Comparison of ENCODE assay signal across 20 mouse cellular contexts in the genomic region with DNA sequence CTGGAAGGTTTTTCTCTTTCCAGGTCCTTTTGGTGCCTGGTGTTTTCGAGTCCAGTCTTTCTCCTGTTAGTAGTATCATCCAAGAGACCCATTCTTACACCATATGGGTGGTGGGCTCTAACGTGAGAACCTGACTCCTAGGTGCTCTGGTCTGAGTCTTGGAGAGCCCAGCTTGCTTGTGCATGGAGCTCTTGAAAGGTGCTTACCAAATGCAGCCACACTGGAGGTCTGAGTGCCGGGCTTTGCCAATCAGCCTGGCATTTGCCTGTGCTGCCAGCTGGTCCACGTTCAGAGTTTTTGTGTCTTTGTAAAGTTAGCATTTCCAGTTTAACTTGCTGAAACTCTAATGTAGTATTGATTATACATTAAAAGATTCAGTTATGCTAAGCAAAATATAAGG. TPM values are rescaled to one million over a fixed set of nuclear protein-coding genes. Genes with fewer than 3 reads are reported as not detected.
DNase-seq lines count a peak whose midpoint lies in the region; ATAC-seq lines count a peak whose summit lies in the region.
"Had no signal": no experiment of that assay in that cellular context is flagged by ENCODE, and none has a peak within 500 bp of the region (broad histone marks: within the 10 kb centered on the region; RNA-seq: fewer than 3 reads in every experiment).

No protein-coding gene starts in this region.

- H3K4me1 ChIP-seq in heart, embryonic 10.5 days: peaks cover 23% of the 10 kb centered on the region
- H3K4me1 ChIP-seq in limb, embryonic 10.5 days: no peaks in the 10 kb centered on the region; the same call in 1 of the 2 replicates
- H3K4me1 ChIP-seq in midbrain, embryonic 11.5 days (ENCODE audit: control insufficient read depth, insufficient read depth, low read length): no peaks in the 10 kb centered on the region

- 89% methylated on average over 4 of the region's 4 CpGs for WGBS in heart, embryonic 10.5 days
- WGBS in limb, embryonic 10.5 days: 88% methylated on average over 4 of the region's 4 CpGs
- WGBS in midbrain, embryonic 11.5 days: 89% methylated on average over 4 of the region's 4 CpGs

- no peak overlapping the region for H3K27ac ChIP-seq in heart, embryonic 10.5 days
- H3K27ac ChIP-seq in limb, embryonic 10.5 days: no peak overlapping the region
- no peak overlapping the region for H3K27ac ChIP-seq in midbrain, embryonic 11.5 days (ENCODE audit: low read depth, low read length)
- H3K27ac ChIP-seq: embryonic facial prominence, embryonic 12.5 days; forebrain, embryonic 13.5 days; forebrain, embryonic 15.5 days had no signal

- 0 out of 2 replicates have a peak, but pooled peaks cover 2% of the 10 kb centered on the region for H3K9me3 ChIP-seq in heart, embryonic 10.5 days
- H3K9me3 ChIP-seq in limb, embryonic 10.5 days (replicated peaks): no peaks in the 10 kb centered on the region
- peaks cover 4% of the 10 kb centered on the region; the same call in 1 of the 2 replicates for H3K9me3 ChIP-seq in midbrain, embryonic 11.5 days (ENCODE audit: control insufficient read depth, low read length)
- H3K9me3 ChIP-seq: embryonic facial prominence, embryonic 12.5 days; forebrain, embryonic 15.5 days had no signal

- no peaks in the 10 kb centered on the region for H3K27me3 ChIP-seq in heart, embryonic 10.5 days (ENCODE audit: insufficient read depth, poor library complexity, severe bottlenecking)
- no peaks in the 10 kb centered on the region for H3K27me3 ChIP-seq in limb, embryonic 10.5 days (ENCODE audit: low read depth, poor library complexity, severe bottlenecking)
- no peaks in the 10 kb centered on the region for H3K27me3 ChIP-seq in midbrain, embryonic 11.5 days (ENCODE audit: control insufficient read depth, insufficient read depth, low read length)
- H3K27me3 ChIP-seq: embryonic facial prominence, embryonic 12.5 days; forebrain, embryonic 13.5 days; forebrain, embryonic 15.5 days had no signal

- peak; percentile 66 for DNase-seq in heart, embryonic 10.5 days (ENCODE audit: low spot score)
- no peak for DNase-seq in heart, postnatal 4 days
- DNase-seq in right cerebral cortex, postnatal 25 days: peak; percentile 3
- DNase-seq in right cerebral cortex, postnatal 14 days: no peak
- DNase-seq in limb, embryonic 10.5 days (ENCODE audit: low spot score): peak; percentile 13
- DNase-seq in midbrain, embryonic 11.5 days (ENCODE audit: low spot score, missing footprints): no peak
- no peak for DNase-seq in frontal cortex, adult 2 months (ENCODE audit: extremely low spot score in 1 of 2, low spot score in 1 of 2)
- DNase-seq: adrenal gland, adult 2 months; adrenal gland, postnatal 10 days; adrenal gland, postnatal 25 days; cerebellum, adult 11 months; cerebellum, adult 18-20 months; cerebellum, adult 8-10 months; cerebellum, adult 9-11 months; cerebellum, postnatal 14 days; cerebellum, postnatal 36 days; embryo, embryonic 11 days had no signal

- ATAC-seq in midbrain, embryonic 11.5 days (ENCODE audit: low FRiP score): no peak
- ATAC-seq: forebrain, embryonic 13.5 days; forebrain, embryonic 15.5 days had no signal

- H3K9ac ChIP-seq in midbrain, embryonic 11.5 days (ENCODE audit: low read length): no peak overlapping the region
- H3K9ac ChIP-seq: embryonic facial prominence, embryonic 12.5 days; forebrain, embryonic 13.5 days; forebrain, embryonic 15.5 days had no signal

- no peak overlapping the region for H3K4me3 ChIP-seq in heart, embryonic 10.5 days
- no peak overlapping the region for H3K4me3 ChIP-seq in limb, embryonic 10.5 days
- no peak overlapping the region for H3K4me3 ChIP-seq in midbrain, embryonic 11.5 days (ENCODE audit: low read depth, low read length)
- H3K4me3 ChIP-seq: embryonic facial prominence, embryonic 12.5 days; forebrain, embryonic 13.5 days; forebrain, embryonic 15.5 days had no signal

- H3K36me3 ChIP-seq in heart, embryonic 10.5 days: peaks cover 38% of the 10 kb centered on the region
- peaks cover 48% of the 10 kb centered on the region for H3K36me3 ChIP-seq in limb, embryonic 10.5 days
- H3K36me3 ChIP-seq in midbrain, embryonic 11.5 days (ENCODE audit: control insufficient read depth, insufficient read depth, low read length): peaks cover 7% of the 10 kb centered on the region; the same call in 1 of the 2 replicates

- H3K4me2 ChIP-seq in midbrain, embryonic 11.5 days: no peak overlapping the region
- H3K4me2 ChIP-seq: embryonic facial prominence, embryonic 12.5 days; forebrain, embryonic 13.5 days; forebrain, embryonic 15.5 days had no signal

RNA-seq across cellular contexts. Expression of a gene that starts 9.5 kb away (rescaled TPM):
- 35.2 and 37.0 TPM in 2 replicates for polyA plus RNA-seq in heart, embryonic 10.5 days (2016; fragmentation: Nextera tagmentation; extraction: Ambion mirVana)
- total RNA-seq in heart, postnatal 4 days (2021): 10 to 100 TPM; 28.4 to 29.0 TPM
- 28.3 and 37.0 TPM in 2 replicates for polyA plus RNA-seq in limb, embryonic 10.5 days (2016; fragmentation: Nextera tagmentation; extraction: Ambion mirVana)
- polyA plus RNA-seq in midbrain, embryonic 11.5 days (2014; fragmentation: Nextera tagmentation; extraction: Ambion mirVana): 24.1 and 25.6 TPM in 2 replicates
- polyA plus RNA-seq in frontal cortex, adult 2 months (2012; rRNA removed): 181 and 182 TPM in 2 replicates

Comparison
In these comparisons a context has a peak if more than half of its experiments do, and no peak if none do; other contexts are left out.
1. DNase-seq: peak in heart, embryonic 10.5 days (single experiment), right cerebral cortex, postnatal 25 days (single experiment) and limb, embryonic 10.5 days (single experiment); none in heart, postnatal 4 days (single experiment), right cerebral cortex, postnatal 14 days (single experiment), midbrain, embryonic 11.5 days (single experiment) and frontal cortex, adult 2 months (0 of 2).